Mouse (Mus musculus) neural tube, embryonic 12.5 days (tissue): ENCODE data around the gene Gdf7. TPM values are rescaled to one million over a fixed set of nuclear protein-coding genes. Genes with fewer than 3 reads are reported as not detected.

Experiments used
- ATAC-seq: fragments of 200-750 bp; cut with Nextera tagmentation; 2 replicates; pipeline ENCODE4 v1.8.0; 2017; ENCODE audit warnings: low read depth, mild to moderate bottlenecking, moderate TSS enrichment, moderate library complexity; ENCODE audit not compliant: low FRiP score
- H3K27ac ChIP-seq: fragments of 300-500 bp; sonication (generic); 2 replicates; pipeline ENCODE4 v1.5.1; 2016
- H3K27me3 ChIP-seq: fragments of 300-500 bp; sonication (generic); replicated peaks from 2 replicates; pipeline ENCODE4 v1.6.1; 2016; ENCODE audit warnings: mild to moderate bottlenecking
- H3K36me3 ChIP-seq: fragments of 300-500 bp; sonication (generic); 2 replicates; pipeline ENCODE4 v1.6.1; 2016; ENCODE audit warnings: mild to moderate bottlenecking
- H3K4me1 ChIP-seq: fragments of 300-500 bp; sonication (generic); 2 replicates; pipeline ENCODE4 v1.6.1; 2016
- H3K4me2 ChIP-seq: fragments of 300-500 bp; sonication (generic); replicated peaks from 2 replicates; pipeline ENCODE4 v1.6.1; 2016; ENCODE audit warnings: mild to moderate bottlenecking
- H3K4me3 ChIP-seq: fragments of 300-500 bp; sonication (generic); 2 replicates; pipeline ENCODE4 v1.5.1; 2016
- H3K9ac ChIP-seq: fragments of 300-500 bp; sonication (generic); 2 replicates; pipeline ENCODE4 v1.6.1; 2016; ENCODE audit warnings: mild to moderate bottlenecking
- H3K9me3 ChIP-seq: fragments of 300-500 bp; sonication (generic); 2 replicates; pipeline ENCODE4 v1.6.1; 2016; ENCODE audit warnings: mild to moderate bottlenecking
- WGBS: fragments of 180-500 bp; shearing (Covaris S2); methylation state at CpG from one replicate; pipeline ENCODE4 v1.1.7; 2016; 5-methylcytosine and 5-hydroxymethylcytosine counted together
- polyA plus RNA-seq: library from polyadenylated mRNA; unstranded; fragments of >200 nt; fragmentation: Nextera tagmentation; extraction: Ambion mirVana; gene quantifications from 2 replicates; pipeline ENCODE4 v1.2.1, GENCODE M21; 2016

The Gdf7 gene
- polyA plus RNA-seq, 1 experiment from 2014 or later = 0.39 TPM

DNA sequence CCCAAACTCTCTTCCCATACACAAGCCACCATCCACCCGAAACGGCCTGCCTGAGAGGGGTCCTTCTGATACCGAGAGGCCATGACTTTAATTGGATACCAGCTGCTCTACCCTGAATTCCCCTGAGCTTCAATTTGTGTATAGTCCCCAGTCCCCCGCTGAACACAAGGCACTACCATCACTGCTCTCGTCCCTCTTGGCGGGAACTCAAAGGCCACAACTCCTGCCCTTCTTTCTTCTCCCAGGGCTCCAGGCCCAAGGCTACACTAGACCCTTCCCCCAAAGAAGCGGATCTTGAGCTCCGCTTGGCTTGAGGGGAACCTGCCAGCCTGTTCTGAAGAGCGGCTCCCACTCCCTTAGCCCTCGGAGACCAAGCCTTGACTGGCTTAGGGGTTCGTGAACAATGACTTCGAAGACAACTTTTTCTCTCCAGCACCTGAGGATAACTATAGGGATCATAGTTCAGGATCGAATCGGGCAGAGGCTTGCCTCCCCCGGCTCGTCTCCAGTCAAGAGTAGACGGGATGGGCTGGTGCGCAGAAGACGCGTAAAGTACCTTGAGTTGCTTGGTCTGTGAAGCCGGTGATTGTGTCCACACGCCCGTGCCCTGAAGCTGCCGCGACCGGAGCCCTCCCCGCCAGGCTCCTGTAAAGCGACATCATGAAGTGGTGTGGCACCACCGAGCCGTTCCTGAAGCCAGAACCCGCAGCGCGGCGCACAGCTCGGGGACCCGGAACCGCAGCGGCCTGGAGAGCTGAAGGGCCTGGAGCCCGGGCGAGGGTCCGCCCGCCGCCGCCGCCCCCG lies 541 bp downstream of the Gdf7 start:
- 3% methylated on average over 46 of the region's 46 CpGs for WGBS
- peak overlapping the region; percentile 34 for H3K4me3 ChIP-seq
- H3K9me3 ChIP-seq = no peaks in the 10 kb centered on the region
- no peak; the same call in 1 of the 2 replicates for ATAC-seq
- peak overlapping the region; percentile 55; the same call in 1 of the 2 replicates for H3K9ac ChIP-seq
- no peaks in the 10 kb centered on the region for H3K36me3 ChIP-seq
- H3K27me3 ChIP-seq = peaks cover 90% of the 10 kb centered on the region
- peaks cover 29% of the 10 kb centered on the region for H3K4me1 ChIP-seq
- no peak overlapping the region for H3K27ac ChIP-seq
- peak overlapping the region; percentile 80 for H3K4me2 ChIP-seq

DNA sequence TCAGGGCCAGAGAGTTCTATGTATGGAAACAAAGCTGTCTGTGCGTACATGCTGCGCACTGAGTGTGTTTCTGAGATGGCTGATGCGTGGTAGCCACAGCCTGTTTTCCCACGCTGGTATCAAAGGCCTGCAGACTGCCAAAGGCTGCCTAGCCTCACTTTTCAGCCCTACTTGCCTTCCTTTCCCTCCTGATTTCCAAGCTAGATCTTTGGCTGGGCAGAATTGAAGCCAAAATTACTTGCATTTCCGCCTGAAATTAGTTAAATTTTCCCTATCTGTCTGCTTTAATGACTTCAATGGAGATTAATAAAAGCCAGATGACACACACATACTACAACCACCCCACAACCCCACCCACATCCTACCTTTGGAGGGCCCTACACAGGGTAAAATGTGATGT lies 1.2 kb downstream of the Gdf7 start:
- peaks cover 91% of the 10 kb centered on the region for H3K27me3 ChIP-seq
- no peak overlapping the region for H3K27ac ChIP-seq
- H3K9me3 ChIP-seq = no peaks in the 10 kb centered on the region
- peaks cover 29% of the 10 kb centered on the region for H3K4me1 ChIP-seq
- no peak overlapping the region for H3K4me3 ChIP-seq
- no peak overlapping the region for H3K4me2 ChIP-seq
- no peak overlapping the region for H3K9ac ChIP-seq
- ATAC-seq = no peak
- 22% methylated on average over 5 of the region's 5 CpGs for WGBS
- no peaks in the 10 kb centered on the region for H3K36me3 ChIP-seq

DNA sequence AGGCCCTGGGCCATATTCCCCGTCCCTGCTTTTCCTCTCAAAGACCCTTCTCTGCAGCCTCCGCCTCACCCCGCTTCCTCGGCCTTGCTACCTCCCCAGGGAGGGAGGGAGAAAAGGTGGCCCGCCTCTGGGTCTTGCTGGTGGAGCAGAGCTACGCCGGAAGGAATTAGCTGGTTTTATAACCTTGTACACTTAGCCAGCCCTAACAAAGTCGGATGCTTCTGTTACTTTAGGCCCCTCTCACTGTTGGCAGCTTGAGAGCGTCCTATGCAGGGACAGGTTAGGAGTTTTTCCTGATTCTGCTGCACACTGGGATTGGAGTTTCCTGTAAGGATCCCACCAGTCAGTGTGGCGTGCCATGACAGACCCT lies 1.7 kb downstream of the Gdf7 start:
- Histone ChIP-seq H3K4me3 (peak overlapping the region; percentile 1; the same call in 1 of the 2 replicates), H3K27me3 (peaks cover 89% of the 10 kb centered on the region), H3K4me2 (no peak overlapping the region), H3K36me3 (no peaks in the 10 kb centered on the region), H3K9ac (no peak overlapping the region), H3K9me3 (no peaks in the 10 kb centered on the region), H3K27ac (no peak overlapping the region), H3K4me1 (peaks cover 29% of the 10 kb centered on the region)
- 8% methylated on average over 10 of the region's 10 CpGs for WGBS
- ATAC-seq = no peak

DNA sequence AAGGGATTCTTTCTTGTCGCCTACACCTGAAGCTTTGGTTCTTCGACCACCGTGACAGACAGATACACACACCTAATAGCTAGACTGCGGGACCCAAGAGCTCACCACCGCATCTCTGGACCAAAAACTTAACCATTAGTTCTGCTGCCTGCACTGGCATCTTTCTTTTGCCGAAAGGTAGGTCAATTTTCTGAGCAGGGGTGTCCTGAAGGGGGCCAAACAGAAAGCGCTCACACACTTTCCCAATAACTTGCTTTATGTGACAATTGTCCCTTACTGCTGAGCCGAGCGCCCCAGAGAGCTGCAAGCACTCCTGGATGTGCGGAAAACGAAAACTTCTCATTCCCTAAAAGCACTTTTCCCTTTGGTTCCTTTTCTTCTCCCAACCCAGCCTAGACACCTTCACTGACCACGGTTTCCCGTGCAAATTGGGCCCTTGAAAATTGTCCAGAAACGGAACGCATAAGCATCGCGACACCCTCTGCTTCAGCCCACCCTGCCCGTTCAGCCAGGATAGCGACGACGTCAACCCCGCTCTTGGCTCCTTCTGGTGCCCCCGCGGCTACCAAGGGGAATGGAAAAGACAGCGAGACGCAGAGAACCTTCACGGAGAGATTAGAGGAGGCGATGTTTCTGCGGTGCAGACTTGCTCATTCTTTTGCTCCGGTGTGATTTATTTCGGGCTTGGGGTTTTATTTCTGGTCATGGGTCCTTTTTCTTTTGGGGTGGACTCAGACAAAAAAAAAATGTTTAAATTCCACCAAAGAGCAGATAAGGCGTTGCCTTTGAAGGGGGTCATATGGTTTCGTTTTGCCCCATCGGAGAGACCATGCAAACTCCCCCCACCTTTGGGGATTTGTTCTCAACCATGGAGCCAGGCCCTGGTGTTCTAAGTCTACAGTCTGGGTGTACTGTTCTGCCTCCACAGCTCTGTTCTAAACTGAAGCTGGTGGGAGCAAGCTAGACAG lies 2.3 kb downstream of the Gdf7 start:
- no peak overlapping the region for H3K9ac ChIP-seq

DNA sequence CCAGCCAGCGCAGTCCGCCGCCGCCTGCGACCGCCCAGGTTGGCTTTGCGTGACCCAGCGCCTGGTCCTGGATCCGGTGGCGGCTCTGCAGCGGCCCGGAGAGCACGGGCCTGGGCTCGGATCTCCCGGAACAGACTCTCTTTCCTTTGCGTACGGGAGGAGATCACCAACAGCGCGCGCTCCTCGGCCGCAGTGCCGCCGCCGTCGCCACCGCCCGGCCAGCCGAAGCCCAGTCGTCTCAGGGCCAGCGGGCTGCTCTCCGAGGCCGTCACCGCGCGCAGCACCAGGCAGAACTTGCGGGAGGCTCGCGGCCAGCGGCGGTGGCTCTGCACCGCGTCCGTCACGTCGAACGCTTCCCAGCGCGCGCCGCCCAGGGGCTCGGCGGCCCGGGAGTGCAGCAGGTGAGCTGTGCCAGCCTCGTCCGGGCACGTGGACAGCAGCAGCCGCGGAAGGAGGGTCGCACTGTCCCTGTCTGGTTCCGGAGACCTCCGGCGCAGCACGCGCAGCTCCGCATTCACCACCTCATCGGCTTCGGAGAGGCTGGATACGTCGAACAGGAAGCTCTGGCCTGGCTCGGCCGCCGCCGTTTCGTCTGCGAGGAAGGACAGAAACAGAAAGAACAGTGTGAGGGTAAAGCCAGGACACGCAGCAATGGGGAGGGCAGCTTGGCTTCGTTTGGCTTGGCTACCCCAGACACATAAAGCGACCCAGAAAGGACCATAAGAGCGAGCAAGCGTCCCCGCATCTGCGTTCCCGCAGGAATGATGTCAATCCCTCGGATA lies 3.2 kb downstream of the Gdf7 start:
- 0 out of 2 replicates have a peak, but pooled peaks have one; percentile 19 for ATAC-seq
- Histone ChIP-seq H3K4me1 (peaks cover 29% of the 10 kb centered on the region), H3K4me2 (peak overlapping the region; percentile 60), H3K9ac (peak overlapping the region; percentile 17; the same call in 1 of the 2 replicates), H3K27ac (no peak overlapping the region), H3K27me3 (peaks cover 82% of the 10 kb centered on the region), H3K36me3 (no peaks in the 10 kb centered on the region), H3K9me3 (no peaks in the 10 kb centered on the region), H3K4me3 (peak overlapping the region; percentile 35)
- 1% methylated on average over 82 of the region's 85 CpGs for WGBS

More for the DNA sequence above, 2.3 kb downstream of the Gdf7 start:
- H3K4me2 ChIP-seq = 0 out of 2 replicates have a peak overlapping the region, but pooled peaks have one; percentile 12
- no peaks in the 10 kb centered on the region for H3K36me3 ChIP-seq
- ATAC-seq = no peak
- H3K4me1 ChIP-seq = peaks cover 29% of the 10 kb centered on the region
- H3K4me3 ChIP-seq = peak overlapping the region; percentile 1; the same call in 1 of the 2 replicates
- H3K9me3 ChIP-seq = no peaks in the 10 kb centered on the region
- 4% methylated on average over 34 of the region's 34 CpGs for WGBS
- peaks cover 89% of the 10 kb centered on the region for H3K27me3 ChIP-seq
- H3K27ac ChIP-seq = no peak overlapping the region

- H3K9ac ChIP-seq = no peak overlapping the region
- H3K27me3 ChIP-seq = peaks cover 73% of the 10 kb centered on the region
- H3K4me1 ChIP-seq = peaks cover 29% of the 10 kb centered on the region
- H3K4me2 ChIP-seq = peak overlapping the region; percentile 60
- ATAC-seq = 0 out of 2 replicates have a peak, but pooled peaks have one; percentile 10
- peak overlapping the region; percentile 35 for H3K4me3 ChIP-seq
- no peak overlapping the region for H3K27ac ChIP-seq
- no peaks in the 10 kb centered on the region for H3K9me3 ChIP-seq
- H3K36me3 ChIP-seq = no peaks in the 10 kb centered on the region
- WGBS = 6% methylated on average over 34 of the region's 34 CpGs
Observed at GRCm38 (mm10) chr12:8297586-8298214, 4.1 kb downstream of the Gdf7 start.

DNA sequence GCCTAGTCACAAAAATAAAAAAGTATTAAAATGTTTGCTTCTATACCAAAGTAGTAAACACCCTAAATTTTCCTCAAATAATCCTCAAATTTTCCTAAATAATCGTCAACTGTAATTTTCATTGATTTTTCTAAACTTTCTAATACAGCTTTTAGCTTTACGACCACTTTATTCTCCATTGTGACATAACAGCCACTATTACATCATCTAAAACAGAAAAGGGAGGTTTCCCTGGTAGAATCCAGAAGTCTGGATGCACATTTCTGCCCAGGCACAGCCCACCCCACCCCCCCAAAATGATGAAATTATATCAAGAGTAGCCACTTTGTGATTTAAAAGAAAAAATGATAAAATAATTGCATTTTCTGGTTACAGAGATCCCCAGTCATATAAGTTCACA lies 5.6 kb downstream of the Gdf7 start:
- Histone ChIP-seq H3K4me3 (no peak overlapping the region), H3K27ac (no peak overlapping the region), H3K9ac (no peak overlapping the region), H3K27me3 (peaks cover 58% of the 10 kb centered on the region), H3K9me3 (no peaks in the 10 kb centered on the region), H3K36me3 (no peaks in the 10 kb centered on the region), H3K4me2 (no peak overlapping the region), H3K4me1 (peaks cover 14% of the 10 kb centered on the region)
- WGBS = 83% methylated on average over 2 of the region's 2 CpGs
- ATAC-seq = no peak

GRCm38 (mm10) chr12:8295307-8295913 lies 6.3 kb downstream of the Gdf7 start:
- WGBS = 47% methylated on average over 6 of the region's 6 CpGs
- peaks cover 51% of the 10 kb centered on the region for H3K27me3 ChIP-seq
- no peak for ATAC-seq

DNA sequence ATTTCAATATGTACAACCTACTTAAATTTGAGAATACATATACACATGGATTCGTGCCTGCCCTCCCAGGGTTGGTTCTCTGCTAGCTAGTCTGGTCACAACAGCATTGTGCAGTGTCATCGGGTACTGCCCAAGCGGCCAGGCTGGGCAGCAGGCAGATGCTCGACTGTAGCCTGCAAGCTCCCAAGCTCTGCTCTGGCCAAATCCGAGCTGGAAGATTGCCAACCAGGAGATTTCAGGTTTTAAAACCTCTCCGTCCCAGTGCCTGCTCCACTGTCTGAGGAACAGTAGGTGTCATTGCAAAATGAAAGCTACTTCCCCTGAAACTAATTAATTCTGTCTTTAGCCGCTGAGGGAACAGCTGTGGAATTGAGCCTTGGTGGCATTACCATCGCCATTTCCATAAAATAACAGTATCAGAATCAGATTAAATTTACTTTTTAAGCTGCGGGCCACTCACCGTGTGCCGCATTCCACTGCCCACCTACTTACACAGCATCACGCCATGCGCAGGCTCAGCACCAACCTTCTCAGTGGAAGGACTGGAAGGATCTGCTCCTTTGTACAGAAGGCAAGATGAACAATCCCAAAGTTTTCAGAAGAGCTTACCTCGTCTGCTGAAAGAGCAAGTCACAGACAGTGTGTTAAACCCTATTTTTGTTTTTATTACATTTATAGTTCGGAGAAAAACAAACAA lies 10.4 kb downstream of the Gdf7 start:
- Histone ChIP-seq H3K9ac (no peak overlapping the region), H3K4me3 (no peak overlapping the region), H3K4me1 (no peaks in the 10 kb centered on the region; the same call in 1 of the 2 replicates), H3K27ac (no peak overlapping the region), H3K36me3 (no peaks in the 10 kb centered on the region), H3K4me2 (no peak overlapping the region), H3K27me3 (peaks cover 11% of the 10 kb centered on the region; the same call in 1 of the 2 replicates), H3K9me3 (no peaks in the 10 kb centered on the region)
- ATAC-seq = no peak
- 66% methylated on average over 15 of the region's 15 CpGs for WGBS

More at GRCm38 (mm10) chr12:8295307-8295913, 6.3 kb downstream of the Gdf7 start:
- peaks cover 12% of the 10 kb centered on the region for H3K4me1 ChIP-seq
- no peak overlapping the region for H3K4me2 ChIP-seq
- no peak overlapping the region for H3K27ac ChIP-seq
- no peak overlapping the region for H3K4me3 ChIP-seq
- no peaks in the 10 kb centered on the region for H3K9me3 ChIP-seq
- H3K9ac ChIP-seq = no peak overlapping the region
- no peaks in the 10 kb centered on the region for H3K36me3 ChIP-seq

DNA sequence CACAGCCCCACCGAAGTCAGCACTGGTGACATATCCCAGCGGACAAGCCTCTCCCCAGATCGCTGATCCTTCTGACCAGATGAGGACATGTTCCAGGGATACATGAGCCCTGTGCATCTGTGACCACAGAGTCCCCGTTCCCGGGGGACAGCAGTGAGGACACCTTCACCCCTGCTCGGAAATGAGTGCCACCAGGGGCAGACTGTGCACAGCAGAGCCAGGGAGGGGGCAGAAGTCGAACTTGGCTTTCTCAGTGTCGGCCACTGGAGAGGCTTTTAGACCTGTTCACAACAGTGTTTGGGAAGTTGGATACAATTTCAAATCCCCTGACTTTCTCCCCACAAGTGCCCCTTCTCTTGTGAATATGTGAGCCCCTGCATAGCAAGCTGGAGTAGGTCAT lies 12.3 kb downstream of the Gdf7 start:
- no peaks in the 10 kb centered on the region; the same call in 1 of the 2 replicates for H3K4me1 ChIP-seq
- H3K4me3 ChIP-seq = no peak overlapping the region
- no peak overlapping the region for H3K4me2 ChIP-seq
- WGBS = 91% methylated on average over 8 of the region's 8 CpGs
- ATAC-seq = no peak
- H3K36me3 ChIP-seq = no peaks in the 10 kb centered on the region; the same call in 1 of the 2 replicates
- H3K9me3 ChIP-seq = no peaks in the 10 kb centered on the region
- no peak overlapping the region for H3K27ac ChIP-seq
- H3K27me3 ChIP-seq = peaks cover under 1% of the 10 kb centered on the region; the same call in 1 of the 2 replicates
- no peak overlapping the region for H3K9ac ChIP-seq
